Mouse (Mus musculus) small intestine, adult 2 months (tissue): Measurements from ENCODE around the gene Bcas1.

Experiments
- CTCF ChIP-seq: fragments of 200-500 bp; IDR thresholded peaks from 2 replicates; pipeline ENCODE4 v1.5.1; 2012; ENCODE audit warnings: low read depth, mild to moderate bottlenecking, control low read depth, inconsistent platforms, low read length, moderate library complexity, mixed read lengths; ENCODE audit not compliant: insufficient replicate concordance, insufficient read length; ENCODE audit errors: extremely low read depth
- POLR2A ChIP-seq: fragments of 200-500 bp; IDR thresholded peaks from 2 replicates; pipeline ENCODE4 v1.6.1; 2012; ENCODE audit warnings: low read depth, mild to moderate bottlenecking, control low read depth, inconsistent platforms, low read length, moderate library complexity

DNA sequence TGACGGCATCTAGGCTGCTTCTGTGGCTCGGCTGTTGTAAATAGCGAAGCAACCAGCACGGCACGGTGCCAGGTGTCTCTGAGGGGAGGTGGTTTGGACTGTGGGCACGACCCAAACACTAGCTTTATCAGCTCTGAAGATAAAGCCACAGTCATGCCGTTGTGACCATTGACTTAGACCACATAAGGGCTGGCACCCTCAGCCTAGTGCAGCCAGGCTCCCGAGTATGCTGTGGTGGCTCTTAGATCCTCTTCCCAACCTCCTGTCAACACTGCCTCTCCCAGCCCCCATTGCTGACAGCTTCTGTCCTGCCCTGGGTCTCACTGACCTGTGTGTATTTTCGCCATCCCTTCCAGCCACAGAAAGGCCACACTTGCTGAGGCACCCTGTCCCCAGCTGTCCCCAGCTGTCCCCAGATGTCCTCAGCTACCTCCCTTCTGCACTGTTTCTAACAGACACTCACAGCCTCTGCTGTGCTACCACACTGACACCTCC lies 91.3 kb downstream of the Bcas1 start:
- TF ChIP-seq CTCF (no peak), POLR2A (no peak)
